Mouse (Mus musculus) kidney, adult 2 months (tissue): ENCODE data around the gene Nid2. TPM values are rescaled to one million over a fixed set of nuclear protein-coding genes. Genes with fewer than 3 reads are reported as not detected.
A peak's percentile ranks its signal among the peaks of the same experiment; 100 is the strongest.

Experiments used
- DNase-seq: peaks from one replicate; pipeline ENCODE4 v3.0.0; 2021
- H3K27ac ChIP-seq: fragments of 200-500 bp; 2 replicates; pipeline ENCODE4 v1.5.1; 2012; ENCODE audit warnings: low read depth, low read length, control low read depth, inconsistent platforms; ENCODE audit not compliant: insufficient read depth
- H3K27me3 ChIP-seq: fragments of 200-500 bp; replicated peaks from 2 replicates; pipeline ENCODE4 v1.6.1; 2012; ENCODE audit warnings: mild to moderate bottlenecking, moderate library complexity, low read length, inconsistent platforms; ENCODE audit not compliant: control insufficient read depth, insufficient read depth
- H3K36me3 ChIP-seq: fragments of 200-500 bp; 2 replicates; pipeline ENCODE4 v1.6.1; 2012; ENCODE audit warnings: mild to moderate bottlenecking, moderate library complexity, low read length, inconsistent platforms; ENCODE audit not compliant: control insufficient read depth, insufficient read depth
- H3K4me1 ChIP-seq: fragments of 200-500 bp; 2 replicates; pipeline ENCODE4 v1.6.1; 2011; ENCODE audit warnings: low read length; ENCODE audit not compliant: control insufficient read depth, insufficient read depth
- H3K4me3 ChIP-seq: fragments of 200-500 bp; 2 replicates; pipeline ENCODE4 v1.5.1; 2011; ENCODE audit warnings: mild to moderate bottlenecking, low read depth, low read length, control low read depth; ENCODE audit not compliant: insufficient read depth
- CTCF ChIP-seq: fragments of 200-500 bp; conservative IDR thresholded peaks from 2 replicates; pipeline ENCODE4 v1.5.1; 2011; ENCODE audit warnings: low read depth, mild to moderate bottlenecking, control low read depth, low read length, moderate library complexity, mixed read lengths; ENCODE audit not compliant: insufficient read depth, insufficient read length
- POLR2A ChIP-seq: fragments of 200-500 bp; IDR thresholded peaks from one replicate; pipeline ENCODE4 v1.6.1; 2011; ENCODE audit warnings: low read depth, low read length, control low read depth
- whole genome bisulfite sequencing: fragments of 180-500 bp; shearing (Covaris S2); methylation state at CpG from one replicate; pipeline ENCODE4 v1.1.7; 2018; 5-methylcytosine and 5-hydroxymethylcytosine counted together
- polyA plus RNA-seq: library from polyadenylated mRNA; depleted of rRNA; stranded (reverse); fragments of >200 nt; gene quantifications from 2 replicates; pipeline ENCODE4 v1.2.3, GENCODE M21; 2012

The Nid2 gene
- polyA plus RNA-seq, 1 experiment, result 17.6 TPM

GRCm38 (mm10) chr14:19760721-19761120, 9.7 kb downstream of the Nid2 start:
- Histone ChIP-seq H3K27me3 (no peaks in the 10 kb centered on the region), H3K27ac (no peak overlapping the region), H3K36me3 (no peaks in the 10 kb centered on the region), H3K4me1 (peaks cover 2% of the 10 kb centered on the region; the same call in 1 of the 2 replicates), H3K4me3 (no peak overlapping the region)
- DNase-seq, result no peak
- no peak for TF ChIP-seq CTCF
- no peak for TF ChIP-seq POLR2A
- WGBS, result 64% methylated on average over 7 of the region's 7 CpGs

GRCm38 (mm10) chr14:19762014-19762413, 10.9 kb downstream of the Nid2 start:
- Histone ChIP-seq H3K4me3 (no peak overlapping the region), H3K27ac (no peak overlapping the region), H3K4me1 (peaks cover 4% of the 10 kb centered on the region; the same call in 1 of the 2 replicates), H3K27me3 (no peaks in the 10 kb centered on the region), H3K36me3 (no peaks in the 10 kb centered on the region)
- WGBS, result 58% methylated on average over 4 of the region's 4 CpGs
- no peak for DNase-seq
- TF ChIP-seq POLR2A, result no peak
- TF ChIP-seq CTCF, result no peak

- Histone ChIP-seq H3K27ac (peak overlapping the region; percentile 81; the same call in 1 of the 2 replicates), H3K36me3 (no peaks in the 10 kb centered on the region), H3K4me1 (peaks cover 4% of the 10 kb centered on the region; the same call in 1 of the 2 replicates), H3K27me3 (no peaks in the 10 kb centered on the region), H3K4me3 (no peak overlapping the region)
- DNase-seq, result no peak
- no peak for TF ChIP-seq POLR2A
- no peak for TF ChIP-seq CTCF
- WGBS, result 41% methylated on average over 8 of the region's 8 CpGs
Measured at GRCm38 (mm10) chr14:19763527-19763926, 12.5 kb downstream of the Nid2 start.

GRCm38 (mm10) chr14:19764331-19764730, 13.3 kb downstream of the Nid2 start:
- TF ChIP-seq CTCF (no peak), POLR2A (no peak)
- no peak for DNase-seq
- H3K27ac ChIP-seq, result no peak overlapping the region
- H3K36me3 ChIP-seq, result no peaks in the 10 kb centered on the region
- no peak overlapping the region for H3K4me3 ChIP-seq
- peaks cover 4% of the 10 kb centered on the region; the same call in 1 of the 2 replicates for H3K4me1 ChIP-seq
- H3K27me3 ChIP-seq, result no peaks in the 10 kb centered on the region
- 78% methylated on average over 8 of the region's 8 CpGs for WGBS

GRCm38 (mm10) chr14:19765539-19766379, 14.7 kb downstream of the Nid2 start:
- Histone ChIP-seq H3K27ac (peak overlapping the region; percentile 3; the same call in 1 of the 2 replicates), H3K27me3 (no peaks in the 10 kb centered on the region), H3K4me3 (no peak overlapping the region), H3K4me1 (peaks cover 12% of the 10 kb centered on the region), H3K36me3 (no peaks in the 10 kb centered on the region)
- no peak for DNase-seq
- no peak for TF ChIP-seq POLR2A
- no peak for TF ChIP-seq CTCF
- 71% methylated on average over 9 of the region's 9 CpGs for WGBS

- no peak overlapping the region for H3K4me3 ChIP-seq
- H3K36me3 ChIP-seq, result no peaks in the 10 kb centered on the region
- DNase-seq, result no peak
- H3K4me1 ChIP-seq, result peaks cover 16% of the 10 kb centered on the region
- TF ChIP-seq CTCF, result no peak
- no peak for TF ChIP-seq POLR2A
- no peak overlapping the region for H3K27ac ChIP-seq
- H3K27me3 ChIP-seq, result no peaks in the 10 kb centered on the region
- 76% methylated on average over 1 of the region's 1 CpGs for WGBS
Measured at GRCm38 (mm10) chr14:19766380-19766649, 15.2 kb downstream of the Nid2 start.

- no peaks in the 10 kb centered on the region for H3K27me3 ChIP-seq
- no peak overlapping the region for H3K27ac ChIP-seq
- no peak overlapping the region for H3K4me3 ChIP-seq
- peaks cover 16% of the 10 kb centered on the region for H3K4me1 ChIP-seq
- 93% methylated on average over 6 of the region's 6 CpGs for WGBS
- no peaks in the 10 kb centered on the region for H3K36me3 ChIP-seq
- DNase-seq, result no peak
- TF ChIP-seq POLR2A (no peak), CTCF (no peak)
Measured at GRCm38 (mm10) chr14:19768648-19769047, 17.6 kb downstream of the Nid2 start.
